Mouse (Mus musculus) kidney, adult 2 months (tissue): ENCODE measurements around the gene Commd6.

ENCODE experiments used
- CTCF ChIP-seq: fragments of 200-500 bp; conservative IDR thresholded peaks from 2 replicates; pipeline ENCODE4 v1.5.1; 2011; ENCODE audit warnings: low read depth, mild to moderate bottlenecking, control low read depth, low read length, moderate library complexity, mixed read lengths; ENCODE audit not compliant: insufficient read depth, insufficient read length
- POLR2A ChIP-seq: fragments of 200-500 bp; IDR thresholded peaks from one replicate; pipeline ENCODE4 v1.6.1; 2011; ENCODE audit warnings: low read depth, low read length, control low read depth

- TF ChIP-seq CTCF = no peak
- no peak for TF ChIP-seq POLR2A
Measured at GRCm38 (mm10) chr14:101664274-101664673, 23.8 kb upstream of the Commd6 start.
